Mouse (Mus musculus) G1E-ER4 (cell line): Measurements from ENCODE around the gene Dapk2. TPM values are rescaled to one million over a fixed set of nuclear protein-coding genes. Genes with fewer than 3 reads are reported as not detected.

Experiments used
- GATA1 ChIP-seq: IDR thresholded peaks from one replicate; pipeline ENCODE4 v1.8.0; 2012; ENCODE audit warnings: low read length, inconsistent platforms
- polyA plus RNA-seq: library from polyadenylated mRNA; stranded (reverse); fragments of >175 nt; gene quantifications from 2 replicates; pipeline ENCODE4 v1.2.3, GENCODE M21; 2012

Dapk2 gene
- polyA plus RNA-seq, 1 experiment, result 28.5 TPM

- no peak for TF ChIP-seq GATA1
Observed at GRCm38 (mm10) chr9:66236615-66237014, 78.6 kb downstream of the Dapk2 start.

DNA sequence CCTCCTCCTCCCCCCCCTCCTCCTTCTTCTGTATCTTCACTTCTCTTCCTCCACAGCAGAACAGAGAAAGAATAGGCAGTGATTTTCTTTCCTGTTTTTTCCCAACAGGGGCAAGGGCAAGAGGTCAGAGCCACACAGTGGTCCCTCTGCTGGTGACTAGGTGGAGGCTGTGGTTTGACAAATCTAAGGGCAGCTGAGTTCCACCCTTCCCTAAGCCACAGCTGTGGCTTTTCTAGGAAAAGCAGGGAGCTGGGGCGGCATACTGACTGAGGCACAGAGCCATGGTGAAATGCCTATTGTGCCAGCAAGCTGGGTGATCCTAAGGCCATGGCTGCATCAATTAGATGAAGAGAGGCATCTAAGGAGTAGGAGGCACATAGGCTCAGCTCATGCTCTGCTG is 79.7 kb downstream of the Dapk2 start:
- TF ChIP-seq GATA1, result no peak

GRCm38 (mm10) chr9:66239173-66239572 is 81.2 kb downstream of the Dapk2 start:
- TF ChIP-seq GATA1, result peak; percentile 64

DNA sequence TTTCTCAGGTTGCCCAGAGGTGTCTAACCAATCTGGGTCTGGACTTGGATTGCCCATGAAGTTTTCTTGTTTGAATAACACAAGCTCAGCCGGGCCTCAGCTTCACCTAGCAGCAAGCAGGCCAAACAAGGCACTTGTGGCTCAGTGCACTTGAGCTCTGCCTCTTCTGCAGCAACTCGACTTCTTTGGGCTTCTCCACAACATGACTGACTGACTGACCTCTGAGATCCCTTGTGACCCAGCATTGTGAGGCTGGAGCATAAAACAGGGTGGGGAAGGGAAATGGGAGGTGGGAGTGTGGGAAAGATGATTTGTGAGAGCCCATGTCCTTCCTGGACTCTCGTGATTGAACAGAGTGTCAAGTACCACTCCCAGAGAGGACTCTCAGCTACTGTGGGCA is 81.7 kb downstream of the Dapk2 start:
- TF ChIP-seq GATA1, result no peak

GRCm38 (mm10) chr9:66240493-66240892 is 82.5 kb downstream of the Dapk2 start:
- no peak for TF ChIP-seq GATA1

- TF ChIP-seq GATA1, result no peak
Observed at GRCm38 (mm10) chr9:66240991-66241390, 83.0 kb downstream of the Dapk2 start.

GRCm38 (mm10) chr9:66241722-66242121 is 83.7 kb downstream of the Dapk2 start:
- no peak for TF ChIP-seq GATA1

DNA sequence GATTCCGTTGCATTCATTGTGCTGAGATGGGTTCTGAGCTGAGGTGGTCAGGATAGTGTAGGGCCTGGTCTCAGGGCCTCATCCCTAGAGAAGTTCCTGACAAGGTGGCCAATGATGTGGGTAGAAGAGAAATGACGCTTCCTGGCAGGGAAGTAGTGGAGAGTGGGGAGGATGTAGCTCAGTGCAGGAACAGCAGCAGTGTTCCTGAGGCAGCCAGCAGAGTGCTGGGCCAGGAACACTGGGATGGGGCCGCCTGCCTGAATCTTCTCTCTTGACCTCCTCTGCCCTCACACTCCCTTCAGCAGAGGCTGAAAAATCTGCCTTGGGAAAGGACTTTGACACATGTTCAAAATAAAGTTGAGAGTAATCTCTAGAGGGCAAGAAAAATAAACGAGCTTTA is 85.2 kb downstream of the Dapk2 start:
- TF ChIP-seq GATA1, result no peak

- no peak for TF ChIP-seq GATA1
Observed at GRCm38 (mm10) chr9:66244079-66244478, 86.1 kb downstream of the Dapk2 start.

DNA sequence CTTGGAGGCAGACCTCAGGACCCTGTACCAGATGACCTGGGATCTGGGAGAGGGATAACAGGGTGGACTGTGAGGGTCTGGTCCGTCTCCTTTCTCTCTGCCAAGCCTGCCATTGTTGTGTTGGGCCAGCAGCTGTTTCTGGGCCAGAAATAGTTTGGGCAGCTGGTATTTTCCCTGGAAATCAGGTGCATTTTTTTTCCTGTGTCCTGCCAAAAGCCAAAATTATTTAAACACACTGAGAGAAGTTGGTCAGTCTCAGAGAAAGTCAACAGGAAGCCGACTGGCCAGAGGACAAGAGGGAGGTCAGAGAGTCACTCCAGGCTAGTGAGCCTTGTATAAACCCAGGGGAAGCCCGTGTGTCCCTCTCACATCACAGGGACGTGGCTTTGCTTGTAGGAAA is 87.7 kb downstream of the Dapk2 start:
- no peak for TF ChIP-seq GATA1

DNA sequence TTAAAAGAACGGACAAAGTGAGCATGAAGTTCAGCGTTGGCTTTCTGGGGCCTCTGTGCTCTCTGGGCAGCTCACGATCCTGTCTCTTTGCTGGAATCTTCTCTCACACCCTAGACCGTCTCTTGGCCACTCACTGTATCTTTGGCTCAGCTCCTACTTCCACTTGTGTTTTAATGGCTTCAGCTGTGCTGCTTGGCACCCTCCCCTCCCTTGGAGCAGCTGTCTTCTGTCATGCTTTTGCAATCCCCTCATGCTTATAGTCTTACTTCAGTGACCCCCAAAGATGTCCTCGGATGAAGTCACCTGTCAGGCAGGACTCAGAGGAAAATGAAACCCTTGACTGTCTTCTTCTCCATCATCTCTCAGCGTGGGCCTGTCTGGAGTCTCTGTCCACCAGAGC is 91.3 kb downstream of the Dapk2 start:
- no peak for TF ChIP-seq GATA1

DNA sequence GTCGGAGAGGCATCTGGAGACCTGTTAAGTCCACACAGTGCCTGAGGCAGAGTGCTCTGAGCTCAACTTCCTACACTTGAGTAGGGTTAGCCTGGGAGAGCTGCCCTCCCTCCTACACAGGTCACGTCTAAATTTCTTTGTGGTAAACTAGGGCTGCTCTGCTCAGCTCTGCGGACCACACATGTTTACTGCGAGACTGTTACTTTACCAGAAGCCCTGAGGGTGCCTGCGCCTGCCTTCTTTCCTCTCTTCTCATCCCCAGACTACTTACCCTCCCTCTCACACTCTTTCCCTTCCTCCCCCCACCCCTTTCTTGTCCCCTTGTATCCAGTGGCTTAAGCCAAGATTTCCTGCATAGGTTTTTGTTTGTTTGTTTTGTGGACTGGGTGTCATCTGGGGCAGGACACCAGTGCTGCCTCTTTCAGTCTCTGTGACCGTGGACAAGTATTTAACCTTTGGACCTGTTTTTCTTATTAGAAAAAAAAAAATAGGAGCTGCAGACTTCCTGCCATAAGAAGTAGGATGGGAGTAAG is 93.2 kb downstream of the Dapk2 start:
- no peak for TF ChIP-seq GATA1

GRCm38 (mm10) chr9:66261741-66262140 is 103.7 kb downstream of the Dapk2 start:
- no peak for TF ChIP-seq GATA1

- no peak for TF ChIP-seq GATA1
Observed at GRCm38 (mm10) chr9:66263701-66264100, 105.7 kb downstream of the Dapk2 start.

DNA sequence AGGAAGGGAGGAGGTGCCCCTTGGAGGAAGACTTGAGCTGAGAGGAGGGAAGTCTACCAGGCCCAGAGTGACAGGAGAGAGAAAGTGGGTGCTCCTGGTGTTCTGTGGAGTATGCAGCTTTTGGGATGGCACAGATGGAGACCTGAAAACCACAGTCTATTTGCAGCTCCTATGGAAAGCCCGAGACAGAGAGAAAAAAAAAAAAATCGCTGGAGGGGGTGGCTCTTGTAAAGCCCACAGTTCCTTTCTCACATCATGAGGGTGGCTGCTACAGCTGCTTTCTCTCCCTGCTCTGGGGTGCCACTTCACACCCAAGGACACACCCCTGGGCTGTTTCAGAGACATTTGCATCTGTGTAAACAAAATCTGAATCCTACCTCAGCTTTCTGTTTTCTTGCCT is 107.6 kb downstream of the Dapk2 start:
- no peak for TF ChIP-seq GATA1

DNA sequence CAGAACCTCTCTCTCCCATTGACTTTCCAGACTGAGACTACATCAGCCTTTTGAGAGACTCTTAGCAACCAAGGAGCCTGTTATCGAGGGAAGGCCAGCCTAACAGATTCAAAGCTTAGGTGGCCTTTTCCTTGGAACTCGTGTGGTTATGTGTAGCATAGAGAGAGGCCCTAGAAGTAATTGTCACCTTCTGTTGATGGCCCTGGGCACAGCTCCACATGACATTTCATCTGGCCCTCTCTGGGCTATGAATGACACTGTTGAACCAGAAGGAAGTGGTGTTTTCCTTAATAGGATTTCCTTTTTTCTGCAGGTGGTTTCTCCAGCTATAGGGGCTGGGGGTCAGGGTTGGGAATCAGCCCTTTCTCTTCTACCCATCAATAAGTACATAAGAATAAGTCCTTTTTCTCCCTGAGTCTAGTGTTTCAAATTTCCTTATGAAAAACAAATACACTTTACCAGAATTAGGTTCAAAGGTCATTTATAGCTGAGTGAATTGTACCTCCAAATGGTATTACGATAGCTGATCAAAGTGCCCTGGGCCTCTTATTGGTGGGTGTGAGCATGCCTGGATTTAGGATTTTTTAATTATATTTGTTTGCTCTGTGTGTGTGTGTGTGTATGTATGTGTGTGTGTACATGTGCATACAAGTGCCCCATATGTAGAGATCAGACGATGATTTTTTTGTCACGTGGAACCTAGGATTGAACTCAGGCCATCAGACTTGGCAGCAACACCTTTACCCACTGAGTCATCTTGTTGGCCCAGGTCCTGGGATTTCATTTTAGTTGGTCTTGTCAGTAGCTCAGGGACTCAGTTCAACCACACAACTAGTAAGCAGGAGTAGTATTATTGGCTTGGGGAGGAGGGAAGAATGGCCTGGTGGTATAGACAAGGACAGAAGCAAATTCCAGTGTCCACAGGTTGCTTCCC is 108.5 kb downstream of the Dapk2 start:
- TF ChIP-seq GATA1, result no peak

GRCm38 (mm10) chr9:66268804-66269203 is 110.8 kb downstream of the Dapk2 start:
- no peak for TF ChIP-seq GATA1

DNA sequence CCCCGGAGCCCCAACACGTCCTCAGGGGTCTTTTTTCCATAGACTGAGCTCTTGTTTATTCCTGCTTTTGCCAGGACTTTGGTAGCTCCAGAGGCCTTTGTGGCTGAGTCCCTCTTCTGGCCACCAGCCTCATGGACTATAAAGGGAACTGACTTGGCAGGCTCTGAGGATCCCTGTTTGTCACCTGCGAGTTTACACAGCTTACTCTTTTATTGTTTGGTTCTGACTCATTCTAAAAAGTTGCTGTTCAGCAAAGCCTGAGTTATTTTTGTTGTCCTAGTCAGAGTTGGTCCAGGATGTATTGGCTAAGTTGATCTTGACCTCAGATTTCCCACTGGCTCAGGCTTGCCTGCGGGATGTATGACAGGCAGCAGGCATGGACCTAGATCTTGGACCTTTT is 112.0 kb downstream of the Dapk2 start:
- no peak for TF ChIP-seq GATA1
